Mouse (Mus musculus) forebrain, embryonic 13.5 days (tissue): Measurements from ENCODE around the gene Slc22a8. TPM values are rescaled to one million over a fixed set of nuclear protein-coding genes. Genes with fewer than 3 reads are reported as not detected.

Experiments used
- ATAC-seq: fragments of 200-750 bp; cut with Nextera tagmentation; 2 replicates; pipeline ENCODE4 v1.8.0; 2017
- H3K27ac ChIP-seq: fragments of 300-500 bp; sonication (generic); 2 replicates; pipeline ENCODE4 v1.5.1; 2015; ENCODE audit warnings: inconsistent platforms, mild to moderate bottlenecking, moderate library complexity
- H3K27me3 ChIP-seq: fragments of 300-500 bp; sonication (generic); 2 replicates; pipeline ENCODE4 v1.6.1; 2015; ENCODE audit warnings: mild to moderate bottlenecking, inconsistent platforms
- H3K36me3 ChIP-seq: fragments of 300-500 bp; sonication (generic); 2 replicates; pipeline ENCODE4 v1.6.1; 2015; ENCODE audit warnings: mild to moderate bottlenecking, inconsistent platforms; ENCODE audit not compliant: poor library complexity, severe bottlenecking
- H3K4me1 ChIP-seq: fragments of 300-500 bp; sonication (generic); 2 replicates; pipeline ENCODE4 v1.6.1; 2015; ENCODE audit warnings: inconsistent platforms
- H3K4me2 ChIP-seq: fragments of 300-500 bp; sonication (generic); 2 replicates; pipeline ENCODE4 v1.6.1; 2015; ENCODE audit warnings: inconsistent platforms, mild to moderate bottlenecking, moderate library complexity
- H3K4me3 ChIP-seq: fragments of 300-500 bp; sonication (generic); 2 replicates; pipeline ENCODE4 v1.5.1; 2015; ENCODE audit warnings: mild to moderate bottlenecking, inconsistent platforms
- H3K9ac ChIP-seq: fragments of 300-500 bp; sonication (generic); 2 replicates; pipeline ENCODE4 v1.6.1; 2015; ENCODE audit warnings: mild to moderate bottlenecking, inconsistent platforms
- H3K9me3 ChIP-seq: fragments of 300-500 bp; sonication (generic); replicated peaks from 2 replicates; pipeline ENCODE4 v1.6.1; 2016; ENCODE audit warnings: inconsistent platforms
- whole genome bisulfite sequencing: fragments of 180-500 bp; shearing (Covaris S2); methylation state at CpG from one replicate; pipeline ENCODE4 v1.1.7; 2015; 5-methylcytosine and 5-hydroxymethylcytosine counted together
- polyA plus RNA-seq: library from polyadenylated mRNA; unstranded; fragments of >200 nt; fragmentation: Nextera tagmentation; extraction: Ambion mirVana; gene quantifications from 2 replicates; pipeline ENCODE4 v1.2.1, GENCODE M21; 2015

Slc22a8 gene
- polyA plus RNA-seq, 1 experiment from 2014 or later = 1.6 TPM

DNA sequence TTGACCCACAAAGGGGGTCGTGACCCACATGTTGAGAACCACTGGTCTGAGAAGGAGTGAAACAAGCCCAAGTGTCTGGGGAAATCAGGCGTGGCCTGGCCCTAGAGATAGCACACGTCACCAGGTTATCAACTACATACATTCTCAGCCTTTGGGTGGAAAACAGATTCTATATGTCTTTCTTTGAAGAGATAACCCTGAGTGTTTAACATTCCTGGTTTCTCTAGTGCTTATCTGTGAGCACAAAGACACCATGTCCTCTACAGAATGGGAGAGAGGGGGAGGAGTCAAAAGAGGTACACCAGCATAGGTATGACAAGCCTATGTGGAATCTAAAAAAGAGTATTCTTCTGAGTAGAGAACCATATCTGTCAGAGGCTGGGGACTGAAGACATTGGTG is 11.9 kb downstream of the Slc22a8 start:
- no peaks in the 10 kb centered on the region for H3K36me3 ChIP-seq
- no peaks in the 10 kb centered on the region for H3K4me1 ChIP-seq
- no peak overlapping the region for H3K9ac ChIP-seq
- ATAC-seq = no peak
- H3K27me3 ChIP-seq = no peaks in the 10 kb centered on the region
- WGBS = 81% methylated on average over 3 of the region's 3 CpGs
- no peaks in the 10 kb centered on the region for H3K9me3 ChIP-seq
- H3K27ac ChIP-seq = no peak overlapping the region
- no peak overlapping the region for H3K4me2 ChIP-seq
- no peak overlapping the region for H3K4me3 ChIP-seq

DNA sequence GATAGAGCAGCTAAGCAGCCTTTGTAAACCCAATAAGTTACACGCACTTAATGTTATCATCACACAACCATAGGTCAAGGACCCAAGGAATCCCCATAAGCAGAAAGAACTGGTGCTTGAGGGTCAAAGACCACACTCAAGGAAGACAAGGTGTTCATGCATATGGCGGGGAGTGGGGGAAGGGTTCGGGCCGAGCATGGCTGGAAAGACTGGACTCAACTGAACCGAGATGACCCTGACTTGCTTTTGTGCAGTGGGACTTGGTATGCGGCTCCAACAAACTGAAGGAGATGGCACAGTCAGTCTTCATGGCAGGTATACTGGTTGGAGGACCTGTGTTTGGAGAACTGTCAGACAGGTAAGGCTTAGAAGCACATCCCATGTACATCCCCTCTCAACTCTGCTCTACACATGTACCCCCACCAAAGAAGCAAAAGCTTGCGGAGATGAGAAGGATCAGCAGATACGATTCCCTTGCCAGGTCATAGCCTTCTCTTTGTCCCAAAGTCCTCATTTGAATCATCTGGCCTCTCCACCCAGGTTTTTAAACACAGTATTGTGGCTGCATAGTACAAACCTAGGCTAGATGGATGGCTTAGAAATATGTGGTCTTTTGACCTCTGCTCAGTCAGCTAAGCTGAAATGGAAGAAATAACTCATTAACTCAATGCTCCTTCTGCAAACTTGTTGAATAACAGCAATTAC is 13.6 kb downstream of the Slc22a8 start:
- Histone ChIP-seq H3K27me3 (no peaks in the 10 kb centered on the region), H3K27ac (no peak overlapping the region), H3K4me3 (no peak overlapping the region), H3K9ac (no peak overlapping the region), H3K9me3 (no peaks in the 10 kb centered on the region), H3K4me2 (no peak overlapping the region), H3K36me3 (no peaks in the 10 kb centered on the region), H3K4me1 (no peaks in the 10 kb centered on the region)
- 94% methylated on average over 8 of the region's 8 CpGs for WGBS
- no peak for ATAC-seq

DNA sequence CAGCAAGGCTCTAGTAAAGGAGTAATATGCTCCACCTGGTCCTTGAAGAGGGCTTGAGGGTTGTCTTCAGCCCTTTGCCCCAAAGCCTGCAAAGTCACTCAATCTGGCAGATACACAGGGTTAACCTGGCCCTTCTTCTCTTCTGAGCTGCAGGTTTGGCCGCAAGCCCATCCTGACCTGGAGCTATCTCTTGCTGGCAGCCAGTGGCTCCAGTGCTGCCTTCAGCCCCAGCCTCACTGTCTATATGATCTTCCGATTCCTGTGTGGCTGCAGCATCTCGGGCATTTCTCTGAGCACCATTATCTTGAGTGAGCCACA is 14.1 kb downstream of the Slc22a8 start:
- Histone ChIP-seq H3K4me1 (no peaks in the 10 kb centered on the region), H3K27me3 (no peaks in the 10 kb centered on the region), H3K9ac (no peak overlapping the region), H3K4me3 (no peak overlapping the region), H3K36me3 (no peaks in the 10 kb centered on the region), H3K27ac (no peak overlapping the region), H3K9me3 (no peaks in the 10 kb centered on the region), H3K4me2 (no peak overlapping the region)
- ATAC-seq = no peak
- 91% methylated on average over 3 of the region's 3 CpGs for WGBS

DNA sequence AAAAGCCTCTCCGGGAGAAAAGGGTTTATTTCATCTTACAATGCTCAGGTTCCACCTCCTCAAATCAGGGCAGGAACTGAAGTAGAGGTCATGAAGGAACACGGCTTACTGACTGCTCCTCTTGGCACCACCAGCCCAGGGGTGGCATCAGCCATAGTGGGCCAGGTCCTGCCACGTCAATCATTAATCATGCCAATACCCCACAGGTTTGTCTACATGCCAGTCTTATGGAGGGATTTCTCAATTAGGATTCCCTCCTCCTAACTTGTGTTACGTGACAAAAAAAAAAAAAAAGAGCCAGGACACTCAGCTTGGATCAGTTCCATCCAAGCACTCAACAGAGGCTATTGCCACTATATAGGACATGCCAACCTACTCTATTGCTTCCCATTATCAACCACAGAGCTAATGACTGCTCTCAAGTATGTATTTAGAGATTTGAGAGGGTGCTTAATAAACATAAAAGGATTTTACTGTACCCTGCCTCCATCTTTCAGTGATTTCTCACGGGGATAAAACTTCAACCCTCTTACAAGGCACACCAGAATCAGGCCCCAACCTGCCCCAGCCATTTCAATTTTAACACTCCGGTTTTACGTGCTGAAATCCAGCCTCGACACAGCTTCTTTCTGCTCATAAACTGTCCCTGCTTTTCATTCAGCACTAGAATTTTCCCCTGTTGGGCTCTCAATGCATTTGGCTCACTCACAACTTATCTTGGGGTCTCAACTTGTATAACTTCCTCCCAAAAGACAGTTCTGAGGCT is 20.5 kb downstream of the Slc22a8 start:
- Histone ChIP-seq H3K9ac (no peak overlapping the region), H3K9me3 (no peaks in the 10 kb centered on the region), H3K27me3 (no peaks in the 10 kb centered on the region), H3K4me3 (no peak overlapping the region), H3K36me3 (no peaks in the 10 kb centered on the region), H3K4me2 (no peak overlapping the region), H3K4me1 (no peaks in the 10 kb centered on the region), H3K27ac (no peak overlapping the region)
- 82% methylated on average over 8 of the region's 8 CpGs for WGBS
- no peak for ATAC-seq

DNA sequence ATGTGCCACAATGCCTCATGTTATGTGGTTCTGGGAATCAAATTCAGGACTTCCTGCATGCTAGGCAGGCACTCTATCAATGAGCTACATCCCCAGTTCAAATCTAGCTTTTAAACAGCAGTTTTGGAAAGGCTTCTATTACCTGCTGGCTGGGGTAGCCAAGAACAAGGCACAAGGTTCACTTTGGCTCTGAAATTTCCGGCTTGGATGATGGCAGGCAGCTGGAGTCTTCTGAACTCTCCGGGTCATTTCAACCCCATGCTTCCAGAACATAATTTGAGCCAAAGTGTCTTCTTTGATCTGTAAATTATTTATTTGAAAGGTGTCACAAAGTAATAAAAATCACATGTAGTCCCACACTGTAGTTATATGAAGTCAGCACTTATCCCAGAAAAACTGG is 22.1 kb downstream of the Slc22a8 start:
- no peak for ATAC-seq
- H3K4me3 ChIP-seq = no peak overlapping the region

DNA sequence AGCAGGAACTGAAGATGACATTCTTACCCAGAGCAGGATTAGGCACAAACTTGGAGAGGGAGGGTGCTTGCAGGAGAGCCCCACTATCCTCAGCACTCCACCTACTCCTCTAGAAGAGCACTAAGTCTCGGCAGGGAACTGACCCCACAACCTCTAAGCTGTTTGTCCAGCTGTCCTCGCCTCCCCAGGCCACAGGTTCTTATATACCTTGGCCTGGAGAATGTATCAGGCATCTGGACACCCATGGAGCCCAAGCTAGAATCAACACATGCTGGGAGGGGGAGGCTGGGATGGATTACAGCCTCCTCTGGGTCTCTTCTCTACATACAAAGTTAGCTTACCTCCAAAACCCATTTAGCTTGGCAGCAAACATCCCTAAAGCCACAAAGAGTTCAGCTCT is 23.3 kb downstream of the Slc22a8 start:
- 64% methylated on average over 2 of the region's 2 CpGs for WGBS
- Histone ChIP-seq H3K36me3 (no peaks in the 10 kb centered on the region), H3K27ac (no peak overlapping the region), H3K9ac (no peak overlapping the region), H3K4me1 (no peaks in the 10 kb centered on the region), H3K4me3 (no peak overlapping the region), H3K4me2 (no peak overlapping the region), H3K9me3 (no peaks in the 10 kb centered on the region), H3K27me3 (no peaks in the 10 kb centered on the region)
- ATAC-seq = no peak

More for the DNA sequence above, 22.1 kb downstream of the Slc22a8 start:
- H3K9me3 ChIP-seq = no peaks in the 10 kb centered on the region
- H3K4me2 ChIP-seq = no peak overlapping the region
- 89% methylated on average over 2 of the region's 2 CpGs for WGBS
- no peaks in the 10 kb centered on the region for H3K4me1 ChIP-seq
- no peaks in the 10 kb centered on the region for H3K27me3 ChIP-seq
- no peak overlapping the region for H3K9ac ChIP-seq
- no peaks in the 10 kb centered on the region for H3K36me3 ChIP-seq
- no peak overlapping the region for H3K27ac ChIP-seq

DNA sequence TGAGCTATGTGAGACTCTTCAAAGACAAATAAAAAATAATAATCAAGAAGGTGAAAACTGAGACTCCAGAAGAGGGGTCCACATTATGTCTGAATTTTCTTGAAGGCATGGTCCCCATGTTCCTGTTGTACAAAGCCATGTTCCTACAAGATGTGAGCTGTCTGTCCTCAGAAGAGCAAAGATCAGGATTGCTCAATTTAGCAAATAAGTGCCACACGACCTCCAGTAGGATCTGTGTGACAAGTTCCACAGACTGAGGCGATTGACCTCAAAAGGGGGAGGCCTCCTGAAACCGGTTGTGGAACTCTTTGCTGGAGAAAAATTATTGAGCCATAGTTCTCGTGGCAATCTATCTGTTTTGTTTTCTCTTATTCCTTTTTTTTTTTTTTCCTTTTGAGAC is 25.3 kb downstream of the Slc22a8 start:
- H3K4me3 ChIP-seq = no peak overlapping the region
- H3K27ac ChIP-seq = no peak overlapping the region
- H3K27me3 ChIP-seq = no peaks in the 10 kb centered on the region
- WGBS = 72% methylated on average over 4 of the region's 4 CpGs
- no peaks in the 10 kb centered on the region for H3K36me3 ChIP-seq
- H3K9ac ChIP-seq = no peak overlapping the region
- H3K9me3 ChIP-seq = no peaks in the 10 kb centered on the region
- no peaks in the 10 kb centered on the region for H3K4me1 ChIP-seq
- ATAC-seq = no peak
- no peak overlapping the region for H3K4me2 ChIP-seq

DNA sequence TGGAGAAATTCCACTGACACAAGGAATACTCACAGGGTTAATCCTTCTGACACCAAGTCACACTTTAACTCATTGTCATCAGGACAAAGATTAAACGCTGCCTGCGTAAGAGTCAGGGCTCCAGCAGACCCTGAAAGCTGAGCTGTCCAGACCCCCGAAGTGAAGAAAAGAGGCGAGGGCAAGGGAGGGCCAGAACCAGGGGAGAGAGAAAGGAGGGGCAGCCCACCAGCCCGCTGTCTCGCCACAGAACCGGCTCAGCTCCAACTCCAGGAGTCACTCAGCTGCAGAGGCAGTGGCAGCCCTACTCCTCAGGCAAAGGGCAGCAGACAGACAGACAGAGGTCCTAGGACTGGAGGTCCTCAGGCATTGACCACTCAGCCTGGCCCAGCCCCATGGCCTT is 26.9 kb downstream of the Slc22a8 start, which contains the start of gene Slc22a6:
Gene Slc22a6, plus strand, starts transcription at position 136 of the 400 bp plus-strand sequence.
- 8% methylated on average over 7 of the region's 7 CpGs for WGBS
- Histone ChIP-seq H3K36me3 (no peaks in the 10 kb centered on the region), H3K27me3 (no peaks in the 10 kb centered on the region), H3K9me3 (no peaks in the 10 kb centered on the region), H3K4me2 (no peak within 1 kb of the TSS), H3K27ac (no peak within 1 kb of the TSS), H3K4me1 (no peaks in the 10 kb centered on the region), H3K9ac (no peak within 1 kb of the TSS), H3K4me3 (no peak within 1 kb of the TSS)
- no peak for ATAC-seq

DNA sequence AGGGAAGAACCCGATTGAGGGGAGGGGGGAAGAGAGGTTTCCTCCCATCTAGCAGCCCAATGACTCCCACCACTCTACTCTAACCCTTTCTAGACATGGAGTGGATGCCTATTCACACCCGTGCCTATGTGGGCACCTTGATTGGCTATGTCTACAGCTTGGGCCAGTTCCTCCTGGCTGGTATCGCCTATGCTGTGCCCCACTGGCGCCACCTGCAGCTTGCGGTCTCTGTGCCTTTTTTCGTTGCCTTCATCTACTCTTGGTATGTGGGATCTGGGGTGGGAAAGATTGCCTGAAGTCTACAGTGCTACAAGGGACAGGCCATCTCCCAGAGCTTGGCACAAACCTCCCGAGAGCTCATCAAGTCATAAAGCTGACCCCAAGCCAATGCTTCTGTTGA is 30.0 kb downstream of the Slc22a8 start:
- 93% methylated on average over 7 of the region's 7 CpGs for WGBS
- Histone ChIP-seq H3K4me1 (no peaks in the 10 kb centered on the region), H3K36me3 (no peaks in the 10 kb centered on the region), H3K4me2 (no peak overlapping the region), H3K4me3 (no peak overlapping the region), H3K27me3 (no peaks in the 10 kb centered on the region), H3K27ac (no peak overlapping the region), H3K9me3 (no peaks in the 10 kb centered on the region), H3K9ac (no peak overlapping the region)
- no peak for ATAC-seq

DNA sequence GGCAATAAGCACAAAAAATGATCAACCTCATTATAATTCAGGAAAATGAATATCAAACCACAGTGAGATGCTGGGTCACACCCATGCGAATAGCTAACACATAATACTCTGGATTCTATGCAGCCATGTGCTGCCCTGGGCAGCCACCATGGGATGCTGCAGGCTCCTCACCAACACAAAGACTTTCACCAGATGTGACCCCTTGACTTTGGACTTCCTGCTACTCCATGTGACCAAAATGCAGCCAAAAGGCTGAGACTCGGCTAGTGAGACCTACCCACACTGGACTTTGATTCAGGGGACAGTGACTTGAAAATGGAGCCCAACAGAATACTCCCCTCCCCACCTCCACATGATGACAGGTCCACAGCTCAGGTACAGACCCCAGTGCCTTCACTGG is 39.2 kb downstream of the Slc22a8 start:
- peaks cover 2% of the 10 kb centered on the region; the same call in 1 of the 2 replicates for H3K27me3 ChIP-seq
- 80% methylated on average over 2 of the region's 2 CpGs for WGBS
- ATAC-seq = no peak

DNA sequence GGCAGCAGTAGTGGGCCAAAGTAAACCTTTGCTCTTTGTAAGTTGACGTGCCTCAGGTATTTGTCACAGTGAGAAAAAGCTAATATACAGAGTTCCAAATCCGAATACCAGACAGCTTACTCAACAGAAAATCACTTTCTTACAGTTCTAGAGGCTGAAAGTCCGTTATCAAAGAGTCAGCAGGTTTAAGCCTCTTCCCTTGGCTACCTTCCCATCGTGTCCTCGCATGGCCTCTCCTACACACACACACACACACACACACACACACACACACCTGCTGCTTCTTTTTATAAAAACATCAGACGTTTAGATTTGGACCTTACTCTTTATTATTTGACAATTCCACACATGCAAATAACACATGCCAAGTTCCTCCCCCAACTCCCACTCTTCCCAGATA is 39.8 kb downstream of the Slc22a8 start:
- Histone ChIP-seq H3K4me2 (no peak overlapping the region), H3K27me3 (peaks cover 2% of the 10 kb centered on the region; the same call in 1 of the 2 replicates), H3K27ac (no peak overlapping the region), H3K4me3 (no peak overlapping the region), H3K4me1 (no peaks in the 10 kb centered on the region), H3K36me3 (no peaks in the 10 kb centered on the region), H3K9ac (no peak overlapping the region), H3K9me3 (no peaks in the 10 kb centered on the region)
- no peak for ATAC-seq
- 83% methylated on average over 6 of the region's 6 CpGs for WGBS

More for the DNA sequence above, 39.2 kb downstream of the Slc22a8 start:
- no peak overlapping the region for H3K27ac ChIP-seq
- no peaks in the 10 kb centered on the region for H3K4me1 ChIP-seq
- no peaks in the 10 kb centered on the region for H3K36me3 ChIP-seq
- no peak overlapping the region for H3K9ac ChIP-seq
- no peaks in the 10 kb centered on the region for H3K9me3 ChIP-seq
- no peak overlapping the region for H3K4me3 ChIP-seq
- no peak overlapping the region for H3K4me2 ChIP-seq

DNA sequence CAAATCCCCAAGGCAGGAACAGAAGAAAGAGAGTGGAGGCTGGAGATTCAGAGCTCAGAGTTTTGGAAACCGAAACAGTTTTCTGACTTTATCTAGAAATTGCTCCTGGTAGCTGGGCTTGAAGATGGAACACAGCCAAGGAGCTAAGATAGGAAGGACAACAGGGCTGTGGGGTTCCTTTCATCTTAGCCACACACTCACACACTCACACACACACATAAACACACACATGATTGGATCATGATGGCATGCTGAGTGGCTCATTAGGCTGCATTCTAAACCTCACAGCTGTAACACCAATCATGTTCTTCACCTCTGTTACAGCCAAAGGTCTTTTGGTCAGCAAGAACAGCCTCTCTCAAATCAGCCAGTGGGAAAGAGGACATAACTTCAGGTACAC is 41.0 kb downstream of the Slc22a8 start:
- no peaks in the 10 kb centered on the region for H3K36me3 ChIP-seq
- H3K27ac ChIP-seq = no peak overlapping the region
- H3K4me1 ChIP-seq = no peaks in the 10 kb centered on the region
- H3K4me2 ChIP-seq = no peak overlapping the region
- H3K9me3 ChIP-seq = no peaks in the 10 kb centered on the region
- no peak overlapping the region for H3K4me3 ChIP-seq
- WGBS = 64% methylated on average over 1 of the region's 1 CpGs
- no peaks in the 10 kb centered on the region for H3K27me3 ChIP-seq
- H3K9ac ChIP-seq = no peak overlapping the region
- ATAC-seq = no peak

DNA sequence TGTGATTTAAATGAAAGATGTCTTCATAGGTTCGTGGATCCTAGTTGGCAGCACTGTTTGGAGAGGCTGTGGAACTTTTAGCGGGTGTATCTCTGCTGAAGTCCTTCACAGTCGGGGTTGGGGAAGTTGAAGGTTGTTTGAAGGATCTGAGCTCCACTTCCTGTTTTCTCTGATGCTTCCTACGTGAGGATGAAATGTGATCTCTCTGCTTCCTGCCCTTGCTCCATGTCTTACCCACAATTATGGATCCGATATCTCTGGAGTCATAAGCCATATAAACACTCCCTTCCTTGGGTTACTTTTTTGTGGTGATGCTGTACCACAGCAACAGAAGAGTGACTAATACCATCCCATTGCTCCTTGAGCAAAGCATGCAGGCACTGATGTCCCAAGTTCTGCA is 51.0 kb downstream of the Slc22a8 start:
- Histone ChIP-seq H3K9ac (no peak overlapping the region), H3K9me3 (no peaks in the 10 kb centered on the region), H3K36me3 (no peaks in the 10 kb centered on the region), H3K4me3 (no peak overlapping the region), H3K27me3 (no peaks in the 10 kb centered on the region), H3K27ac (no peak overlapping the region), H3K4me2 (no peak overlapping the region), H3K4me1 (no peaks in the 10 kb centered on the region)
- ATAC-seq = no peak
- WGBS = 81% methylated on average over 5 of the region's 5 CpGs
